Mouse (Mus musculus) small intestine, adult 2 months (tissue): ENCODE measurements at regions not wholly inside any gene's neighbourhood (a gene's known extent, or its start where the extent isn't known, plus 50 kb on each side); places are given as distances from the start of the nearest gene placed in this dataset.

Experiments used
- CTCF ChIP-seq: fragments of 200-500 bp; IDR thresholded peaks from 2 replicates; pipeline ENCODE4 v1.5.1; 2012; ENCODE audit warnings: low read depth, mild to moderate bottlenecking, control low read depth, inconsistent platforms, low read length, moderate library complexity, mixed read lengths; ENCODE audit not compliant: insufficient replicate concordance, insufficient read length; ENCODE audit errors: extremely low read depth
- POLR2A ChIP-seq: fragments of 200-500 bp; IDR thresholded peaks from 2 replicates; pipeline ENCODE4 v1.6.1; 2012; ENCODE audit warnings: low read depth, mild to moderate bottlenecking, control low read depth, inconsistent platforms, low read length, moderate library complexity

- TF ChIP-seq POLR2A: no peak
- TF ChIP-seq CTCF: no peak
Measured at GRCm38 (mm10) chr14:76753734-76754133, 197.0 kb upstream of the Serp2 start.
